Mouse (Mus musculus) layer of hippocampus, adult 2 months (tissue): ENCODE results near the gene Prrc2b. TPM values are rescaled to one million over a fixed set of nuclear protein-coding genes. Genes with fewer than 3 reads are reported as not detected.
A peak's percentile ranks its signal among the peaks of the same experiment; 100 is the strongest.

Experiments used
- DNase-seq, 2 experiments: peaks; one replicate each; pipeline ENCODE4 v3.0.0; 2022; ENCODE audit warnings: low spot score in 2 of 2
- H3K27ac ChIP-seq: fragments of 200-600 bp; 2 replicates; pipeline ENCODE4 v1.8.1; 2022
- H3K4me3 ChIP-seq: fragments of 200-600 bp; 2 replicates; pipeline ENCODE4 v1.8.1; 2022; ENCODE audit warnings: mild to moderate bottlenecking
- CTCF ChIP-seq: fragments of 200-600 bp; conservative IDR thresholded peaks from 2 replicates; pipeline ENCODE4 v1.8.1; 2022; ENCODE audit warnings: antibody characterized with exemption, mild to moderate bottlenecking, moderate library complexity
- total RNA-seq, 2 experiments: library from RNA; stranded (reverse); gene quantifications; 2 replicates each; pipeline ENCODE4 v1.2.3; 2021

Gene Prrc2b
- total RNA-seq, 2 experiments from 2014 or later = 288 to 305 TPM

GRCm38 (mm10) chr2:32237571-32237970 is 86.7 kb downstream of the Prrc2b start:
- DNase-seq = no peak
- H3K27ac ChIP-seq = peak overlapping the region; percentile 93; the same call in 1 of the 2 replicates
- peak overlapping the region; percentile 89 for H3K4me3 ChIP-seq
- no peak for TF ChIP-seq CTCF

DNA sequence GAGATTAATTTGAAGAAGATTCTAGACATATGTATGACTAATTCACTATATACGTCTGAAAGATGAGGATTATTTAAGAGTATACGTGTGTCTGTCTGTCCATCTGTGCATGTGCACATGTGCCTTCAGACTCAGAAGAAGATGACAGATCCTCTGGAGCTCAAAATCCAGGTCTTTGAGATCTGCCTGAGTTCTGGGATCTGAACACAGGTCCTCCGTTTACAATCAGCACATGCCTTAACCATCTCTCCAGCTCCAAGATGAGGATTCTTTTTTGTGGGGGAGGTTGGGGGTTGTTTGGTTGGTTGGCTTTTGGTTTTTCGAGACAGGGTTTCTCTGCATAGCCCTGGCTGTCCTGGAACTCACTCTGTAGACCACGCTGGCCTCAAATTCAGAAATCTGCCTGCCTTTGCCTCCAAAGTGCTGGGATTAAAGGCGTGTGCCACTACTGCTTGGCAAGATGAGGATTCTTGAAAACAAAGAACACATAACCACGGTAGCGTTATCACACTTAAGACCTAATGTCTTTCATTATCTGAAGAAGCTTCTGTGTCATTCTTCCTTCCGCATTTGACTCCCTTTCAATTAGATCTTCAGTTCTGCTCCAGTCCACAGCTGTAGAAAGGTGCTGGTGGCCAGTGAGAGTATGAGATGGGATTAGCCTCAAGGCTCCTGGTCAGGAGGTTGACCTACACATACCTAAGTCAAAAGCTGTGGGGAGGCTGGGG is 88.0 kb downstream of the Prrc2b start:
- Histone ChIP-seq H3K4me3 (no peak overlapping the region), H3K27ac (no peak overlapping the region)
- DNase-seq = no peak
- no peak for TF ChIP-seq CTCF

- Histone ChIP-seq H3K4me3 (no peak overlapping the region), H3K27ac (no peak overlapping the region)
- no peak for TF ChIP-seq CTCF
- no peak for DNase-seq
Measured at GRCm38 (mm10) chr2:32240591-32240990, 89.7 kb downstream of the Prrc2b start.

DNA sequence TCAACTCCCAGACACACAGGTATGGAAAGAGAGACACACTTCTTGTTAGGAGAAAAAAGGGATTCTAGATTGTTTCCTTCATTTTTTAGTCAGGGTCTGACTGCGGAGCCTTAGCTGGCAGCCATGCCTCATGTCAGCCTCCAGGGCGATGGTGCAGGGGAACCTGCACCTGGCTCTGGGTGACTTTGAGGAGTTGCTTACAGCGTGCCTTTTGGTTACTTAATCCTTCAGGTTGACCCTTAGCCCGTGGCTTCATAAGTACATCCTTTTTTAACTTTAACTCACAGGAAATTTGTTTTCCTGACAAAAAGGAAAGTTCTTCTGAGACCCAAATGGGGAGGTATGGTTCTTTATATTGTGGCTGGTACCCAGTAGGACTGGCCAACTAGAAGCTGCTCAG is 92.1 kb downstream of the Prrc2b start:
- no peak overlapping the region for H3K4me3 ChIP-seq
- no peak for TF ChIP-seq CTCF
- no peak overlapping the region for H3K27ac ChIP-seq
- DNase-seq = no peak

GRCm38 (mm10) chr2:32246741-32247140 is 95.9 kb downstream of the Prrc2b start:
- H3K4me3 ChIP-seq = no peak overlapping the region
- no peak for DNase-seq
- H3K27ac ChIP-seq = no peak overlapping the region
- TF ChIP-seq CTCF = no peak

- Histone ChIP-seq H3K27ac (no peak overlapping the region), H3K4me3 (no peak overlapping the region)
- DNase-seq = no peak
- no peak for TF ChIP-seq CTCF
Measured at GRCm38 (mm10) chr2:32248377-32249361, 97.8 kb downstream of the Prrc2b start.

DNA sequence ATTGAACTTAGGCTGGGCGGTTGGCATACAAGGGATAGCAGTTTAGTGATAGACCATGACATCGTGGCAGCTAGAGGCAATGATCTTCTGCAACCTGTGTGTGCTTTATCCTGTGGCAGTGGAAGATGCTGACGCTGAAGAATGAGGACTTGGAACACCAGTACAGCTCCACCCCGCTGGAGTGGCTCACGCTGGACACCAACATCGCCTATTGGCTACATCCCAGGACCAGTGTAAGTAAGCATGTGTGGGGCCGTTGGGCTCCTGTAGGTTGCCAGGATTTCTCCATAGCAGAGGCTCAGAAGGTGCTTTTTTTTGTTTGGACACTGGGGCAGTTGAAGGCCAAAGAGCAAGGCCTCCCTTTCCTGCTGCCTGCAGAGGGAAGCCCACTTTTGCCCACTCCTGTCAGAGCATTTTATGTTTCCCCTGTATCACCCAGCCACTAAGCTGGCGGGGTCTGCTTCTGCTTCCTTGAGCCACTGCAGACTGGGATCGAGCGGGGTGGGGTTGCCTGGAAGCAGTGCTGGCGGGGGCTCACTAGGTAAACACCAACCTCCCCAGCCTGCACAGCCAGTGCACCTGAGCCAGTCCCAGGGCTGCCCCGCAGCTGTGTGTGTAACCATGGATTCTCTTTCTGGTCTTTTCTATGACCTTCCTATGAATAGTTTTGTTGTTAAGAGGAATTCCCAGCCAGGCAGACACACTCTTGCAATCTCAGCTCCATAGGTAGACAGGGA is 101.1 kb downstream of the Prrc2b start:
- Histone ChIP-seq H3K27ac (no peak overlapping the region), H3K4me3 (no peak overlapping the region)
- TF ChIP-seq CTCF = no peak
- no peak for DNase-seq

GRCm38 (mm10) chr2:32252658-32253057 is 101.8 kb downstream of the Prrc2b start:
- Histone ChIP-seq H3K27ac (no peak overlapping the region), H3K4me3 (no peak overlapping the region)
- no peak for DNase-seq
- TF ChIP-seq CTCF = no peak

GRCm38 (mm10) chr2:32253352-32253751 is 102.5 kb downstream of the Prrc2b start:
- TF ChIP-seq CTCF = no peak
- H3K27ac ChIP-seq = no peak overlapping the region
- H3K4me3 ChIP-seq = no peak overlapping the region
- no peak for DNase-seq

DNA sequence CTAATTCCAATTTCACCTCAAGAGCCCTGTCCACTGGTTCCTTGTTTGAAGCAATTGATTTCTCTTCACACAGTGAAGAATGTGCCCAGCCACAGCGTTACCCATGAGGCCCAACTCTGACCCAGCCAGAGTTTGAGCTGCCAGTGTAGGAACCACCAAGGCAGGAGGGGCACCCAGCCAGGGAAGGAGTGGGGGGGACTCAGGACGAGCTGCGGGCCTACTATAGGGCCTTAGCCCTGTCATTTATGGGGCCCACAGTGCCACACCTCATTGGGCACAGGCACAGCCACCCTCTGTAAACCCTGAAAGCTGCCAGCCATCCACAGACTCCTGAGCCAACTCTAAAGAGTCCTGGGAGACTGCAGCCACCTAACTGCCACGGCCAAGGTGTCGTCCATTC is 103.7 kb downstream of the Prrc2b start:
- no peak overlapping the region for H3K27ac ChIP-seq

GRCm38 (mm10) chr2:32256273-32256672 is 105.4 kb downstream of the Prrc2b start:
- no peak for TF ChIP-seq CTCF
- DNase-seq = no peak
- no peak overlapping the region for H3K4me3 ChIP-seq
- H3K27ac ChIP-seq = no peak overlapping the region

More for the DNA sequence above, 103.7 kb downstream of the Prrc2b start:
- H3K4me3 ChIP-seq = no peak overlapping the region
- DNase-seq = no peak
- no peak for TF ChIP-seq CTCF

GRCm38 (mm10) chr2:32258887-32259533 is 108.1 kb downstream of the Prrc2b start:
- DNase-seq = no peak
- TF ChIP-seq CTCF = no peak
- H3K4me3 ChIP-seq = peak overlapping the region; percentile 77
- peak overlapping the region; percentile 88; the same call in 1 of the 2 replicates for H3K27ac ChIP-seq
